Mouse (Mus musculus) midbrain, embryonic 15.5 days (tissue): Measurements from ENCODE around the gene Apold1. TPM values are rescaled to one million over a fixed set of nuclear protein-coding genes. Genes with fewer than 3 reads are reported as not detected.

ENCODE experiments used
- ATAC-seq: fragments of 200-750 bp; cut with Nextera tagmentation; replicated peaks from 2 replicates; pipeline ENCODE4 v1.8.0; 2017; ENCODE audit warnings: moderate TSS enrichment
- H3K27ac ChIP-seq: fragments of 300-500 bp; sonication (generic); 2 replicates; pipeline ENCODE4 v1.5.1; 2015; ENCODE audit warnings: mild to moderate bottlenecking, inconsistent platforms
- H3K27me3 ChIP-seq: fragments of 300-500 bp; sonication (generic); replicated peaks from 2 replicates; pipeline ENCODE4 v1.6.1; 2015; ENCODE audit warnings: inconsistent platforms
- H3K36me3 ChIP-seq: fragments of 300-500 bp; sonication (generic); replicated peaks from 2 replicates; pipeline ENCODE4 v1.6.1; 2015; ENCODE audit warnings: inconsistent platforms
- H3K4me1 ChIP-seq: fragments of 300-500 bp; sonication (generic); 2 replicates; pipeline ENCODE4 v1.6.1; 2015; ENCODE audit warnings: inconsistent platforms
- H3K4me2 ChIP-seq: fragments of 300-500 bp; sonication (generic); 2 replicates; pipeline ENCODE4 v1.6.1; 2015; ENCODE audit warnings: inconsistent platforms, mild to moderate bottlenecking, moderate library complexity
- H3K4me3 ChIP-seq: fragments of 300-500 bp; sonication (generic); 2 replicates; pipeline ENCODE4 v1.5.1; 2015; ENCODE audit warnings: mild to moderate bottlenecking, inconsistent platforms
- H3K9ac ChIP-seq: fragments of 300-500 bp; sonication (generic); 2 replicates; pipeline ENCODE4 v1.6.1; 2015; ENCODE audit warnings: mild to moderate bottlenecking, inconsistent platforms
- H3K9me3 ChIP-seq: fragments of 300-500 bp; sonication (generic); 2 replicates; pipeline ENCODE4 v1.6.1; 2016; ENCODE audit warnings: inconsistent platforms
- WGBS: fragments of 180-500 bp; shearing (Covaris S2); methylation state at CpG from one replicate; pipeline ENCODE4 v1.1.7; 2015; ENCODE audit warnings: mixed read lengths; 5-methylcytosine and 5-hydroxymethylcytosine counted together
- polyA plus RNA-seq: library from polyadenylated mRNA; unstranded; fragments of >200 nt; fragmentation: Nextera tagmentation; extraction: Ambion mirVana; gene quantifications from 2 replicates; pipeline ENCODE4 v1.2.1, GENCODE M21; 2015

Apold1 gene
- polyA plus RNA-seq, 1 experiment from 2014 or later: 4.4 TPM

- H3K27ac ChIP-seq: peak within 1 kb of the TSS; percentile 59; the same call in 1 of the 2 replicates
Measured at GRCm38 (mm10) chr6:135011048-135011733, 29.7 kb downstream of the Apold1 start, which contains the start of gene Ddx47. Gene Ddx47, plus strand, starts transcription at chr6:135011612.

DNA sequence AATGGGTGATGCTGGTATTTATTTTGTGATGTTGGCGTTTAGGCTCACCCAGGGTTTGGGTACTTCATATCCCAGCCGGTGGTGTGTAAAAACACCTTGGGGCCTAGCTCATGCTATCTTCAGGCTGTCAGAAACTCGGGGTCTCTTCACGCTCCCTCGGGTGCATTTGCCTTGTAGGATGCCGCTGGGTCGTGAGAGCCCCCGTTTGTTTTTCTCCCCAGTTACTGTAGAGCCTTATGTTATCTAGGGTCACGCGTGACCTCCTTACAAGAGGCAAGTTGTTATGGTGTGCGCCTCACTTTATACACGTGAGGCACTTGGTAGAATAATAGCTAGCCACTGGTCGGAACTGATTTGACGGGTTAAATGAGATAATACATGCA, 30.2 kb downstream of the Apold1 start:
- peaks cover 8% of the 10 kb centered on the region for H3K4me1 ChIP-seq
- H3K9ac ChIP-seq: peak overlapping the region; percentile 62
- peak overlapping the region; percentile 59; the same call in 1 of the 2 replicates for H3K27ac ChIP-seq
- 2% methylated on average over 14 of the region's 14 CpGs for WGBS
- H3K4me3 ChIP-seq: peak overlapping the region; percentile 72
- peak; percentile 46; the same call in 1 of the 2 replicates for ATAC-seq
- peaks cover 27% of the 10 kb centered on the region for H3K36me3 ChIP-seq
- no peaks in the 10 kb centered on the region for H3K27me3 ChIP-seq
- no peaks in the 10 kb centered on the region for H3K9me3 ChIP-seq
- peak overlapping the region; percentile 72 for H3K4me2 ChIP-seq

More at GRCm38 (mm10) chr6:135011048-135011733, 29.7 kb downstream of the Apold1 start, which contains the start of gene Ddx47:
- Histone ChIP-seq H3K27me3 (no peaks in the 10 kb centered on the region), H3K9me3 (no peaks in the 10 kb centered on the region), H3K4me1 (peaks cover 8% of the 10 kb centered on the region), H3K36me3 (peaks cover 21% of the 10 kb centered on the region; the same call in 1 of the 2 replicates), H3K4me2 (peak within 1 kb of the TSS; percentile 72), H3K9ac (peak within 1 kb of the TSS; percentile 62), H3K4me3 (peak within 1 kb of the TSS; percentile 72)
- 5% methylated on average over 19 of the region's 19 CpGs for WGBS
- ATAC-seq: peak; percentile 90

DNA sequence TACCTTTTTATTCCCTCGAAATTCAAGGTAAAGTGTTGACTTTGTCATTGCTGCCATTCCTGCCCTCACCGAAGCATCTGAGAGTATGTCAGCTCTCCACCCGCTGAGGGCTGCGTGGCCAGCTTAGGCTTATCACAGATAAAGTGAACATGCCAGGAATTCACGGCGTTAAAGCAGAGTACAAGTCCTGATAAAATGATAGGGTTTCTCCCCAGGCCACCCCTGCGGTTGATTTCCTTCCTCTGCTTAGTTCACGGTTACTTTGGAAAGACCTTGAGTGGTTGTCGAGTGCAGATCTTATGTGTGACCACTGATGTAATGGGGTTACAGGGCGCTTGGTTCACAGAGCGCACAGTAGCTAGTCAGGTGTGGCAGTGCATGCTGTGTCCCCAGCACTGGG, 35.7 kb downstream of the Apold1 start:
- peaks cover 5% of the 10 kb centered on the region for H3K4me1 ChIP-seq
- ATAC-seq: no peak
- H3K36me3 ChIP-seq: peaks cover 78% of the 10 kb centered on the region
- no peak overlapping the region for H3K4me2 ChIP-seq
- 97% methylated on average over 11 of the region's 11 CpGs for WGBS
- no peak overlapping the region for H3K27ac ChIP-seq
- no peaks in the 10 kb centered on the region for H3K9me3 ChIP-seq
- no peak overlapping the region for H3K9ac ChIP-seq
- H3K27me3 ChIP-seq: no peaks in the 10 kb centered on the region
- H3K4me3 ChIP-seq: no peak overlapping the region

DNA sequence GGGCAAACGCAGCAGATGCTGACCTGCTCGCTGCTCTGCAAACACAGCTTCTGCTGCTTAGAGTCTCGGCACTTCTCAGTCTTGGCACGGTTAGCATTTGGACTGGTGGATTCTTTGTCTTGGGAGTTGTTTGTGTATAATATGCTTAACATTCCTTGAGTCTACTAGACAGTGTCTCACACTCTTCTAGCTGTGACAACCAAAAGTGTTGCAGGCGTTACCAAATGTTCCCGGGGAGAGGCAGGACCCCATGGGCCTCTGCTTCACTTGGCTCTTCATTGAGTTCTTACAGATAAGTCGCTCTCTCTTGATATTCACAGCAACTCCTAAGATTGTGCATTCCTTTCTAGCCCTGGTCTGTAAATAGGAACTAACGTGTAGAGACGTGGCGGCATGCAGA, 38.0 kb downstream of the Apold1 start:
- Histone ChIP-seq H3K4me1 (no peaks in the 10 kb centered on the region), H3K4me3 (no peak overlapping the region), H3K9me3 (no peaks in the 10 kb centered on the region), H3K36me3 (peaks cover 89% of the 10 kb centered on the region), H3K27me3 (no peaks in the 10 kb centered on the region), H3K27ac (no peak overlapping the region), H3K4me2 (no peak overlapping the region), H3K9ac (no peak overlapping the region)
- WGBS: 86% methylated on average over 10 of the region's 10 CpGs
- ATAC-seq: no peak

DNA sequence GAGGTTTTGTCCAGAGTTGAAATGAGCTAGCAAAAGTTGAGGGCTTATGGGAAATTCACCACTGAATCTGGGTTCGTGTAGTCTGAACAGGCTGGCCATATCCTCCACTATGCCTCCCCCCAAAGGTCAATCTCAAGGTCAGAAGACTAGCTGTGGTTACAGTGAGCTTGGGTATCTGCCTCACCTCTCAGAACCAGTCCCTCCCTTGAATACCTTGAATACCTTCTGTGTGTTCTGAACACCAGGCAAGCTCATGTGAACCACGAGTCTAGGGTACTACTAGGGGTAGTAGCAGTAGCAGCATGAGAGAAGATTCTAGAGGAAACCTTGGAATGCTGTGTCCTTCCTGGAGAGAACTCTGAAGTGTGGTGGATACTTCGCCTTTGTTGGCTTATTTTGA, 40.1 kb downstream of the Apold1 start:
- Histone ChIP-seq H3K4me1 (no peaks in the 10 kb centered on the region), H3K36me3 (peaks cover 80% of the 10 kb centered on the region), H3K9ac (no peak overlapping the region), H3K9me3 (no peaks in the 10 kb centered on the region), H3K4me3 (no peak overlapping the region), H3K27ac (no peak overlapping the region), H3K27me3 (no peaks in the 10 kb centered on the region), H3K4me2 (no peak overlapping the region)
- 93% methylated on average over 3 of the region's 3 CpGs for WGBS
- no peak for ATAC-seq

DNA sequence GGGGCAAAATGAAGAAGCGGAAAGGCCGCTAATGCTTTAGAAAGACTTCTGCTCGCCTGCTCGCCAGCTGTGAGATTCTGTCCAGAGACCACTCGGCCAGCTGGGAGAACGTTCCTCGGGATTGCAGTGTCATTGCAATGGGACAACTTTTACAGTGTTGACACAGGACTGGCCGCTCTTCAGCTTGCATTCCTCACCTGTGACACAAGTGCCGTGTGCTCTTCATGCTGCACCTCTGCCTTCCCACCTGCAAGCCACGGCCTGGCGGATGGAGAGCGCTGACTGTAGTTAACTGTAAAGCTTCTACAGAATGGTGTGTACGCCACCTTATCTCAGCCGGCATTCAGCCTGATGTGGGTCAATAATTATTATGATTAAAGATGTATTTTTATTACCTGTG, 41.9 kb downstream of the Apold1 start:
- no peak overlapping the region for H3K27ac ChIP-seq
- no peak overlapping the region for H3K4me3 ChIP-seq
- no peak overlapping the region for H3K9ac ChIP-seq
- H3K27me3 ChIP-seq: no peaks in the 10 kb centered on the region
- ATAC-seq: no peak
- H3K36me3 ChIP-seq: peaks cover 63% of the 10 kb centered on the region
- no peaks in the 10 kb centered on the region for H3K4me1 ChIP-seq
- WGBS: 93% methylated on average over 14 of the region's 14 CpGs
- H3K4me2 ChIP-seq: no peak overlapping the region
- H3K9me3 ChIP-seq: no peaks in the 10 kb centered on the region

- Histone ChIP-seq H3K9me3 (no peaks in the 10 kb centered on the region), H3K4me1 (no peaks in the 10 kb centered on the region), H3K27ac (no peak overlapping the region), H3K4me2 (no peak overlapping the region), H3K4me3 (no peak overlapping the region), H3K9ac (no peak overlapping the region), H3K36me3 (peaks cover 49% of the 10 kb centered on the region), H3K27me3 (no peaks in the 10 kb centered on the region)
- no peak for ATAC-seq
- WGBS: 91% methylated on average over 1 of the region's 1 CpGs
Measured at GRCm38 (mm10) chr6:135024781-135025420, 43.4 kb downstream of the Apold1 start.

GRCm38 (mm10) chr6:135026232-135026631, 44.7 kb downstream of the Apold1 start:
- H3K9me3 ChIP-seq: no peaks in the 10 kb centered on the region
- peaks cover 36% of the 10 kb centered on the region for H3K36me3 ChIP-seq
- peak; percentile 76; the same call in 1 of the 2 replicates for ATAC-seq
- no peaks in the 10 kb centered on the region for H3K27me3 ChIP-seq
- no peak overlapping the region for H3K9ac ChIP-seq
- H3K4me2 ChIP-seq: no peak overlapping the region
- 3% methylated on average over 3 of the region's 3 CpGs for WGBS
- no peak overlapping the region for H3K27ac ChIP-seq
- no peaks in the 10 kb centered on the region for H3K4me1 ChIP-seq
- H3K4me3 ChIP-seq: no peak overlapping the region

- H3K9me3 ChIP-seq: no peaks in the 10 kb centered on the region
- no peak overlapping the region for H3K9ac ChIP-seq
- no peak; the same call in 1 of the 2 replicates for ATAC-seq
- no peaks in the 10 kb centered on the region for H3K27me3 ChIP-seq
- peaks cover 30% of the 10 kb centered on the region for H3K36me3 ChIP-seq
- no peak overlapping the region for H3K27ac ChIP-seq
- H3K4me2 ChIP-seq: no peak overlapping the region
- H3K4me1 ChIP-seq: no peaks in the 10 kb centered on the region
- H3K4me3 ChIP-seq: no peak overlapping the region
- WGBS: 85% methylated on average over 2 of the region's 2 CpGs
Measured at GRCm38 (mm10) chr6:135026755-135027154, 45.2 kb downstream of the Apold1 start.

- Histone ChIP-seq H3K36me3 (peaks cover 10% of the 10 kb centered on the region; the same call in 1 of the 2 replicates), H3K9ac (no peak overlapping the region), H3K4me3 (no peak overlapping the region), H3K4me1 (no peaks in the 10 kb centered on the region), H3K4me2 (no peak overlapping the region), H3K9me3 (no peaks in the 10 kb centered on the region), H3K27me3 (no peaks in the 10 kb centered on the region), H3K27ac (no peak overlapping the region)
- 80% methylated on average over 4 of the region's 4 CpGs for WGBS
- ATAC-seq: no peak
Measured at GRCm38 (mm10) chr6:135029246-135029645, 47.7 kb downstream of the Apold1 start.
